Mouse (Mus musculus) C2C12 (cell line): ENCODE results near the gene Nlrc4. TPM values are rescaled to one million over a fixed set of nuclear protein-coding genes. Genes with fewer than 3 reads are reported as not detected.

Source experiments
- H3K27me3 ChIP-seq: one replicate; pipeline ENCODE4 v1.6.1; 2011; ENCODE audit not compliant: control insufficient read depth, insufficient read depth, insufficient read length
- H3K36me3 ChIP-seq: one replicate; pipeline ENCODE4 v1.6.1; 2011; ENCODE audit not compliant: control insufficient read depth, insufficient read depth
- H3K4me3 ChIP-seq: one replicate; pipeline ENCODE4 v1.5.1; 2011; ENCODE audit warnings: mild to moderate bottlenecking, control low read depth; ENCODE audit not compliant: poor library complexity, insufficient read depth, severe bottlenecking
- H3K79me2 ChIP-seq: one replicate; pipeline ENCODE4 v1.6.1; 2011; ENCODE audit not compliant: control insufficient read depth, insufficient read depth
- H3K79me3 ChIP-seq: one replicate; pipeline ENCODE4 v1.6.1; 2011; ENCODE audit warnings: low read depth, control low read depth
- H3ac ChIP-seq: one replicate; pipeline ENCODE3; 2011; ENCODE audit warnings: low read depth; ENCODE audit not compliant: control insufficient read depth, insufficient read length
- CEBPB ChIP-seq: IDR thresholded peaks from one replicate; pipeline ENCODE4 v1.6.1; 2011; ENCODE audit warnings: low read depth, mild to moderate bottlenecking, control low read depth, moderate library complexity
- CTCF ChIP-seq: IDR thresholded peaks from one replicate; pipeline ENCODE4 v1.5.1; 2011; ENCODE audit not compliant: control insufficient read depth, insufficient read depth, insufficient read length
- FOSL1 ChIP-seq: IDR thresholded peaks from one replicate; pipeline ENCODE4 v1.8.0; 2011; ENCODE audit warnings: mild to moderate bottlenecking, low read length; ENCODE audit not compliant: poor library complexity, insufficient read depth, severe bottlenecking
- MAX ChIP-seq: IDR thresholded peaks from one replicate; pipeline ENCODE4 v1.6.1; 2011; ENCODE audit warnings: mild to moderate bottlenecking, control low read depth
- MYOD1 ChIP-seq: IDR thresholded peaks from one replicate; pipeline ENCODE4 v1.6.1; 2011; ENCODE audit warnings: low read depth; ENCODE audit not compliant: control insufficient read depth, insufficient read length
- MYOG ChIP-seq: IDR thresholded peaks from one replicate; pipeline ENCODE4 v1.6.1; 2011; ENCODE audit not compliant: control insufficient read depth, insufficient read length; ENCODE audit errors: extremely low read depth
- USF1 ChIP-seq: IDR thresholded peaks from one replicate; pipeline ENCODE4 v1.6.1; 2011; ENCODE audit warnings: low read depth, mild to moderate bottlenecking, control low read depth, moderate library complexity
- polyA plus RNA-seq: library from polyadenylated mRNA; unstranded; fragments of >200 nt; fragmentation: generic; extraction: Trizol; gene quantifications from one replicate; pipeline ENCODE4 v1.2.1, GENCODE M21; 2012; ENCODE audit warnings: missing spikeins

Gene Nlrc4
- polyA plus RNA-seq, 1 experiment: 0.01 TPM

GRCm38 (mm10) chr17:74394381-74394780, 64.6 kb downstream of the Nlrc4 start:
- Histone ChIP-seq H3K79me3 (peaks cover 23% of the 10 kb centered on the region), H3K79me2 (peaks cover 36% of the 10 kb centered on the region), H3K36me3 (no peaks in the 10 kb centered on the region), H3ac (no peak overlapping the region), H3K4me3 (no peak overlapping the region), H3K27me3 (no peaks in the 10 kb centered on the region)
- TF ChIP-seq USF1 (no peak), MYOG (no peak), CEBPB (no peak), FOSL1 (no peak), MYOD1 (no peak), CTCF (no peak), MAX (no peak)

GRCm38 (mm10) chr17:74389847-74390246, 69.1 kb downstream of the Nlrc4 start:
- no peaks in the 10 kb centered on the region for H3K79me2 ChIP-seq
- H3K36me3 ChIP-seq: peaks cover 16% of the 10 kb centered on the region
- H3K79me3 ChIP-seq: no peaks in the 10 kb centered on the region
- H3K27me3 ChIP-seq: no peaks in the 10 kb centered on the region
- TF ChIP-seq FOSL1: no peak
- no peak for TF ChIP-seq USF1
- no peak for TF ChIP-seq CTCF
- no peak for TF ChIP-seq MYOG
- TF ChIP-seq CEBPB: no peak
- TF ChIP-seq MYOD1: no peak
- no peak for TF ChIP-seq MAX
- no peak overlapping the region for H3K4me3 ChIP-seq
- H3ac ChIP-seq: no peak overlapping the region

GRCm38 (mm10) chr17:74386657-74387056, 72.3 kb downstream of the Nlrc4 start:
- Histone ChIP-seq H3ac (no peak overlapping the region), H3K79me3 (no peaks in the 10 kb centered on the region), H3K27me3 (no peaks in the 10 kb centered on the region), H3K79me2 (no peaks in the 10 kb centered on the region), H3K36me3 (peaks cover 35% of the 10 kb centered on the region), H3K4me3 (no peak overlapping the region)
- TF ChIP-seq MYOD1 (no peak), MYOG (no peak), MAX (no peak), CEBPB (no peak), CTCF (no peak), FOSL1 (no peak), USF1 (no peak)

GRCm38 (mm10) chr17:74376916-74377315, 82.0 kb downstream of the Nlrc4 start:
- Histone ChIP-seq H3K4me3 (no peak overlapping the region), H3K79me3 (no peaks in the 10 kb centered on the region), H3ac (no peak overlapping the region), H3K27me3 (no peaks in the 10 kb centered on the region), H3K36me3 (peaks cover 35% of the 10 kb centered on the region), H3K79me2 (no peaks in the 10 kb centered on the region)
- no peak for TF ChIP-seq MAX
- TF ChIP-seq MYOD1: no peak
- TF ChIP-seq MYOG: no peak
- TF ChIP-seq USF1: no peak
- TF ChIP-seq FOSL1: no peak
- TF ChIP-seq CTCF: no peak
- TF ChIP-seq CEBPB: no peak

Other genes starting within 250 kb of the Nlrc4 start
- 63.5 TPM for gene Memo1, start 163.6 kb downstream of the Nlrc4 start, polyA plus RNA-seq
- 117 TPM for gene Dpy30, start 135.2 kb downstream of the Nlrc4 start, polyA plus RNA-seq
- 9.5 TPM for gene Spast, start 120.2 kb downstream of the Nlrc4 start, polyA plus RNA-seq
- gene Slc30a6, start 63.5 kb downstream of the Nlrc4 start, polyA plus RNA-seq: 18.3 TPM
- 21.6 TPM for gene Yipf4, start 30.4 kb upstream of the Nlrc4 start, polyA plus RNA-seq
- gene Birc6, start 69.2 kb upstream of the Nlrc4 start, polyA plus RNA-seq: 25.5 TPM